ENCODE assay signal across 8 mouse cellular contexts in genomic region chr1:84697136-84697535, GRCm38 (mm10). TPM values are rescaled to one million over a fixed set of nuclear protein-coding genes. Genes with fewer than 3 reads are reported as not detected.
DNase-seq lines count a peak whose midpoint lies in the region; ATAC-seq lines count a peak whose summit lies in the region.

No protein-coding gene starts in this region.

- peaks cover 43% of the 10 kb centered on the region for H3K27me3 ChIP-seq in limb, embryonic 10.5 days (ENCODE audit: low read depth, poor library complexity, severe bottlenecking)

- no peak overlapping the region for H3K4me3 ChIP-seq in limb, embryonic 10.5 days

- no peaks in the 10 kb centered on the region for H3K9me3 ChIP-seq in limb, embryonic 10.5 days (replicated peaks)

- peak; percentile 29 to 44; a peak in 1 of 4 replicates for ATAC-seq in hematopoietic stem cell, adult 5-6 weeks (replicated peaks in 1 of 2; ENCODE audit: insufficient read depth in 1 of 2, low FRiP score in 2 of 2, low TSS enrichment in 1 of 2, low read depth in 1 of 2, poor library complexity in 2 of 2, severe bottlenecking in 2 of 2)

- DNase-seq in kidney, adult 9 months = peak; percentile 11
- DNase-seq in kidney, postnatal 14 days = no peak
- peak; percentile 68 for DNase-seq in WW6 (ENCODE audit: low read depth, low spot score)
- DNase-seq in cerebellum, postnatal 14 days = peak; percentile 88 to 90
- peak; percentile 48 for DNase-seq in limb, embryonic 10.5 days (ENCODE audit: low spot score)
- DNase-seq in retina, embryonic 14.5 days (ENCODE audit: low spot score) = peak; percentile 81
- no peak for DNase-seq in urinary bladder, adult 18-20 months (ENCODE audit: low spot score in 2 of 2)

- WGBS in limb, embryonic 10.5 days = 4% methylated on average over 2 of the region's 2 CpGs

- peaks cover 10% of the 10 kb centered on the region for H3K4me1 ChIP-seq in limb, embryonic 10.5 days

- no peak overlapping the region for H3K27ac ChIP-seq in limb, embryonic 10.5 days

- no peaks in the 10 kb centered on the region for H3K36me3 ChIP-seq in limb, embryonic 10.5 days

RNA-seq across cellular contexts. Expression of gene Dner, which starts 1.1 kb away (rescaled TPM):
- not detected in 2 replicates for total RNA-seq in hematopoietic stem cell, adult 5-6 weeks (2017)
- polyA plus RNA-seq in limb, embryonic 10.5 days (2016; fragmentation: Nextera tagmentation; extraction: Ambion mirVana) = 0.05 and 0.89 TPM in 2 replicates

Comparison
In these comparisons a context has a peak if more than half of its experiments do, and no peak if none do; other contexts are left out.
1. DNase-seq: peak in kidney, adult 9 months (single experiment), WW6 (single experiment), cerebellum, postnatal 14 days (2 of 2), limb, embryonic 10.5 days (single experiment) and retina, embryonic 14.5 days (single experiment); none in kidney, postnatal 14 days (single experiment) and urinary bladder, adult 18-20 months (0 of 2).